Mouse (Mus musculus): Measurements from ENCODE around the gene Gm10320.

The Gm10320 gene

DNA sequence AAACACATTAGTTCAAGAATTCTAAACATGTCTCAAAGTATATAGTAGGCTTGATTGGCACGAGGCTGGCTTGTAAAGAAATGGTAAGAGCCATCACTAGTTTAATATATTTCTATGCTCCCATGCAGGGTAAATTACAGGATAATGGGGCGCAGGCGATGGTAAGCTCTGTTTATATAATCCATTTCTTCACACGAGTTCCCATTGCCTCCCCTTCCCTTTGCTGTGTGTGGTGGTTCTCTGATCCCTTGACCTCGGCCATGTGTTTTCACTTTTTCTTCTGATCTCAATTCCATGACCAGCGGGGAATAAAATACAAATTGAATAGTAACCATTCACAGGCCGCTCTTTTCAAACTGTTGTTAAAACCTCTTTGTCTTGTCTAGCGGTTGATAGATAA lies 11.8 kb upstream of the Gm10320 start:
- DNase-seq (ENCODE audit: low spot score in 2 of 2), result no peak

DNA sequence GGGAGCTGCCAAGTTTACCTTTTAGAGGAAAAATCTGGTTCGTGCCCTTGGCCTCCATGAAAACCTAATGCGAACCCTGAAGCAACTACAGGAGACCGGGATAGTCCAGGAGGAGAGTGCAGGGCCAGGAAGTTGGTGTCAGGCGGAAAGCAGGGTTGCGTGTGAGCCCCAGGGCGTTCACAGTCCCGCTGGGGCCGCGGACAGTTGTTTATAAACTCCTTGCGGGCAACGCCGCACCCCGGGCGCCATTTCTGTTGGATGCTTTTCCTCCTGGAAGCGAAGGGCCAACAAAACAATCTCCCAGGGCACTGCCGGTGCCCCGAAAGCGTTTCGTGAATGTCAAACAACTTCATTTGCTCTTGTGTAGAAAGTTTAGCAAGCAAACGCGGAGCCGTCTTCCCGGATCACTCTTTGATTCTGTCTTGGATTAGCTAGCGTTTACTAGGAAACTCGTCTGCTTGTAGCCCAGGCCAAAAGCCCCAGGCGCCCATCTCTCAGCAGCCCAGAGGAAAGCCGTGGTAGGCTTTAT lies 11.1 kb upstream of the Gm10320 start:
- no peak for DNase-seq (ENCODE audit: low spot score in 2 of 2)

DNA sequence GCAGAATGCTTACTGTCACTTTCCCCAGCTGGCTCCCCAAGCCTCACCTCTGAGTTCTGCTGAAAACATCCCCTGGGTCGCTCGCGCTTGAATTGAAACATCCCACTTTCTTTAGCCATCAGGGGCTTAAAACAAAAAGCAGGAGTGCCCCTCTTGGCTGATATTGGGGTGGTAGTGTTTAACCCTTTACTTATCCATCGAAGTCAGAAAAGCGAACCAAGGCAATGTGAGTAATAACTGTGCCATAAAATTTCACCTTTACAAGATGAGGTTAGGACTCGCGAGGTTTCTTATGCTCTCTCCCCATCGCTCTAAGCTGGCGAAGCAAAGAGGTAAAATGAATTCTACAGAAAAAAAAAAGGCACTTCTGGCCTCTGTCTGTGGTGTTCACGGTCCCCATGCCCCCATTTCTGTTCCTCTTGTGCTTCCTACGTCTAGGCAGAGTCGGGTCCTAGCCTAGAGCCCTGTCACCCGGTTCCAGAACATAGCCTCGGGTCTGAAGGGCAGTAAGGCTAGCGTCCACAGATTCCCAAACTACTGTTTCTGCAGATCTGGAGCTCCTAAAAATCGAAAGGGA lies 10.5 kb upstream of the Gm10320 start:
- no peak for DNase-seq (ENCODE audit: low spot score in 2 of 2)

DNA sequence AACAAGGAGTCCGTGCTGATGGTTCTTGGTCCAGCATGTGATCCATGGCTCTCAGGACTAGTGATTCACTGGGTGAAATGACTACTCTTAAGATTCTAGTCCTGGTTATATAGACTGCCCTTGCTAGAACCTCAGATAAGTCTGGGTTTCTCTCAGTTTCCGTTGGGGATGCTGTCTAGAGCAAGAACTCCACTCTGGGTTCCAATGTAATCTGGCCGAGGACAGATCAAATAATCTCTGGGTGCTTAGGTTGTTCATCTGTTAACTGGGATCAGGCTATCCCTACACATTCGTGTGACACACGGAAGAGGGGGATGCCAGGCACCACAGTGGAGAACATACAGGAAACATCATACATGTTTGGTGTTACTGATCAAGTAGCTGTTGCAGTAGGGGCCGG lies 9.5 kb upstream of the Gm10320 start:
- no peak for DNase-seq (ENCODE audit: low spot score in 2 of 2)

DNA sequence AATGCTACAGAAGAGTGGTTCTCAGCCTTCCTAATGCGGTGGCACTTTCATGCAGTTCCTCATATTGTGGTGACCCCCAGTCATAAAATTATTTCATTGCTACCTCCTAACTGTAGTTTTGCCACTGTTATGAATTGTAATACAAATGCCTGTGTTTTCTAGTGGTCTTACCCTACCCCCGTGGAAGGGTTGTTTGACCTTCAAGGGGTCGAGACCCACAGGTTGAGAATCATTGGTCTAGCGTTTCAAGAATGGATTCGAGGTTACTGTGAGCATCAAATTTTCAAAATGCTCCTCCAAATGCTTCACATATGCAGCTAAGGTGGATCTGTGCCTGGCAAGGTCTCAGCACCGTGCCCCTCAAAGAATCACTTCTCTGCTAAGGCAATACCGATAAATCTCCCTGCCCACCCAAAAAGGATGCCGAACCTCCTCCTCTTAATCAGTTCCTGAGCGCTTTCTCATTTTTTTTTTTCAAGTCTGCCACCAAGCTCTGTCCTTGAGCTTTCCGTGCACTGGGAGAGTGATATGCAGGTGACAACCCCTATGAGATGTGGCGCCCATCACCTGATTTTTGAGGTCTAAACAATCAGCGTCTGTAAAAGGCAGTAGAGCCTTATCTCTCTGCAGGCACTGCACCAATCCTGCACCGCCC lies 8.8 kb upstream of the Gm10320 start:
- DNase-seq (ENCODE audit: low spot score in 2 of 2), result no peak

DNA sequence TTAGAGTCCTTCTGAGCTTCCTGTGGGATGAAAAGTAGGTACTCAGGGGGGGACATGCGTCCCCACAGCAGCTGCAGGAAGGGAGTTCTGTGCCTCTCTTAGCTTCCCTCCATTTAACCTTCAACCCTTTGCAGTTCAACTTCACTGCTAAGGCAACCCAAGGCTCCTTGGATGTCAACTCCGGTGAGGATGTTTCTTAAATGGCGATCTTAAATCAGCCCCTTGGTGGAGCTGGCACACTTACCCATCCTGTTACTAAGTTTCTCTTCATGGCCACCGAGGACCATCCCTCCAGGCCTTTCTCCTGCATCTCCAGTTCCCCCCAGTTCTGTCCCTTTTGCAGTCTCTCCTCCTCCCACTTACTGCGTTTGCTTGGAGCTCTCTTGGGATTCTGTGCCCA lies 6.8 kb upstream of the Gm10320 start:
- DNase-seq (ENCODE audit: low spot score in 2 of 2), result no peak

DNA sequence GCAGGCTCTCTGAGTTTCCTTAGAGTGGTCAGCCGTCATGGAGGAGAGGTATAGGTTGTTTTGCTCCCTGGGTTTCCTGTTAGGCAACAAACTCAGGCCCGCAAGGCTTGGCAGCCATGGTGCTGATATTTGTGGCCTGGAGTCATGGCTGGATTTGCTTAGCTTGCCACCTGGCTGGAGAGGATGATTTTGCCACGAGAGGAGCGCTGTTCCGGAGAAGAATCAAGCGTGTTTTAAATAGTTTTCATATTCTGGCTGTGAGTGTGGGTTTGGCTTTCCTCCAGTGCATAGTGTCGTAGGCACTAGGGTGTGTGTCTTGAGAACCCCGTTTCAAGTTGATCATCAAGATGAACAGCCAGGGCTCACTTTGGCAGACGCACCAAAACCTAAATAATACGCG lies 6.3 kb upstream of the Gm10320 start:
- no peak for DNase-seq (ENCODE audit: low spot score in 2 of 2)

DNA sequence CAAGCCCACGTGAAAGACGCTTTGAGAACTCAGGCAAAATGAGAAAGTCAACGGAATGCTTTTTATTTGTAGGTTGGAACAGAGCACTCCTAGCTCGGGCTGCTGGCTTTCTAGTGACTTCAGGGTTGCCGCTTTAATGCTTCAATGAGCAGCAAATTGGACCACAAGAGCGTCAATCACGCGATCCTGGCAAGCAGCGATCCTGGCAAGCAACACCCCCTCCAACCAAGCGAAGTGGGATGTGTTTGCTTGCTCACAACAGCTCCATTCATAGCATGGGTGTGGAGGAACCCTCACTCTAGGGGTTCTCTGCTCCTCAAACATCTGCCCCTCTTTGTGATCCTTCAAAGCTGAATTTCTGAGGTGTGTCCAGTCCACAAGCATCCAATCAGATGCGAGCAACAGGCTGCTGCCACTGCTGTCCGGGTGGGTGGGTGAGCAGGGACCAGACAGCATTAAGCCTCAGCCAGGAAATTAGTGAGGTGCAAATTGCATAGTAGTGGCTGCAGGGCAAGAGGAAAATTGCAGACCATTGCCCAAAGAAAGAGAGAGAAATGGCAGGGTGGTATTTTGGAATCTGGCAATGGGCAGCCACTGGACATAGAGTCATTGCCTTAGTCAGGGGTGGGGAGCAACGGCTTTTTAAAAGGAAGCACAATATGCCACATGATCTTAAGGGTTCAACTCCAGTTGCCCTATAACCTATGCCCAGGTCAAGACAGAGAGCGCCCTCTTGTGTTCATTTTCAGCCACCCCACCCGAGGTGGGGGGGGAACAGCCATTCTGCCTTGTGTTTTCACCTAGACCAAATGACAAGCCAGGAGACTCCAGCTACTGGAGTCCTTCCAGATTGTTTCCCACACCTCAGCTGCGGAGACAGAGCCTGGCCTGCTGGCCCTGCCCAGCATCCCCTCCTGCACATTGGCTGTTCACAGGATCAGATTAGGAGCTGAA lies 5.4 kb upstream of the Gm10320 start:
- DNase-seq (ENCODE audit: low spot score in 2 of 2), result no peak

DNA sequence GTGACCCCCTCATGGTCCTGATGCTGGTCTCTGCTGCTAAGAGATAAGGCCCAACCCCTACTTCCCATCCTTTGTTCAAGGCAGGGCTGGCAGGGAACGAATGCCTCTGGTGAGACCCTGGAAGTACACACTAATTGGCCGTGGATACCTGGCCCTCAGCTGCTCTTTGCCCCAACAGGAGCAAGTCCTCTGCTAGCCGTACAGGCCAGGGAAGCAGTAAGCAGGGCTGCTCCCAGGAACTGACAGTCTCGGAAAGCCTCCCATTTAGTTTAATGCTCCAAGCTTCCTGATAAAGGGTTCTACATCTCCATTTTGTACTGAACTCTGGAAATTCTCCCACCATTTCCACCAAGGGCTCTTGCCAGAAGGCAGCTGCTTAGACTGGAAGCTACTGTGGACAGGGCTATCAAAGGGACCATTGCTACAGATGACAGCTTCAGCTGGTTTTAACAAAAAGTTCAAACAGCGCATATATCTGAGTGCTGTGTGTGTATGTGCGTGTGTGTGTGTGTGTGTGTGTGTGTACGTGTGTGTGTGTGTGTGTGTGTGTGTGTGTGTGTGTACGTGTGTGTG lies 2.8 kb upstream of the Gm10320 start:
- DNase-seq (ENCODE audit: low spot score in 2 of 2), result no peak

DNA sequence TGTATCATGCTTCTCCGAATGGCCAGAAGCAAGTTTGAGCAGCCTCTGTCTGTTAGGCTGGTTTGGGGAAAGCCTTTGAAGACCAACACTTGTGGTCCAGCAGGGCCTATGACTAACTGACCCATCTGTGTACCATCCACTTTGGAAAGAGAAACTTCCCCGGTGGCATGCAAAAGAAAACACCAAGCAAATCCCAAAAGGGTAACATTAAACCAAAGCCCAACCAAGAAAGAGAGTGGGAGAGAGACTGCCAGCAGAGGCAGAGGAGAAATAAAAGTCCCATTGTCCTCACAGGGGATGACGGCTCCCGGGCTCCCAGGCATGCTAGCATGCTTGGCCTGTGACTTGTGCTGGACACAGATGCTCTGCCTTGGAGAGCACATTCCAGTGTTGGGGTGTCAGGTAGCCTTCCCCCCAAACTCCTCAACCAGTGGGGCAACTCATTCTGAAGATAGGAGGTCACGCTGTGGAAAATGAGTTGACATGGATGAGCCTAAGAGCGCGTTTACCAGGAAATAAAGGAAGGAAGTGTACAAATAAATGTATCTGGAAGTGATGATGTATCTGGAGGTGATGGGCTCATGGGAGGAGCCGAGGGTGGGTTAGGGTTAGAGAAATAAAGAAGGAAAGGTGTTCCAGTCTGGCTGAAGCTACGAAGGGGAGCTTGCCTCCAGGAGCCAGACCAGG lies 911 bp upstream of the Gm10320 start:
- DNase-seq (ENCODE audit: low spot score in 2 of 2), result no peak

DNA sequence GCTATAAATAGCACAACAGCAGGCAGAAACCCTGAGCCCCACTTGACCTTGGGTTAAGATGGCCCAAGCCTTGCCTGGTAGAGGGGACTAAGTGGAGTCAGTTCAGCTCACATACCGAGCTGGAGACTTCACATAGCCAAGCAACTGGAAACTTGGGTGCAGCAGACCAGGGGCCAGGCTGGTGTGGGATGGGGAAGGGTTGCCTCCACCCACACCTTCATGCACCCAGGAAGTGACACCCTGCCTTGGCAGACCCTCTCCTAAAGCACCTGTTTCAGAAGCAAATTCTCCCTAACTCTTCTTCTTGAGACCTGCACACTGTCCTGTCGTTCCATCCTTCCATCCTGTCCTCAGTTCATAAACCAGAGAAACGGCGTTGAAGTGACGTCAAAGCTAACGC lies 5.1 kb downstream of the Gm10320 start:
- no peak for DNase-seq (ENCODE audit: low spot score in 2 of 2)

DNA sequence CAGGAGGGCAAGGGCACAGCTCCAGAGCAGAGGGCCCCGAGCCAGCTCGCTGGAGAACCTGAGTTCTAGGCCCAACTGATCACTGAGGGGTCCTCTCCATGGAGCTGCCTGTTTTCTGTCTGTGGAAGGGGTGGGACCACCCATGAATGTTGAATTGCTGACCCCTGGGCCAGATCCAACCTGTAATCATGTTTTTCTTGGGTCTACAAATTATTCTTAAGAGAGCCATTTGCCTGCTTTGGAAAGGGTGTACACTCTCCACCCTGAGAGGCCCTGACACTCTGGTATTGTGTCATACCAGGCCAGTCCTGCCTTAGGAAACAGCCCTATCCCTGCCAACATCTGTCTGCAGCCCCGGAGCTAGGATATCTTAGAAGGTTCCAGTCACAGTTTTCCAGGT lies 5.6 kb downstream of the Gm10320 start:
- no peak for DNase-seq (ENCODE audit: low spot score in 2 of 2)

DNA sequence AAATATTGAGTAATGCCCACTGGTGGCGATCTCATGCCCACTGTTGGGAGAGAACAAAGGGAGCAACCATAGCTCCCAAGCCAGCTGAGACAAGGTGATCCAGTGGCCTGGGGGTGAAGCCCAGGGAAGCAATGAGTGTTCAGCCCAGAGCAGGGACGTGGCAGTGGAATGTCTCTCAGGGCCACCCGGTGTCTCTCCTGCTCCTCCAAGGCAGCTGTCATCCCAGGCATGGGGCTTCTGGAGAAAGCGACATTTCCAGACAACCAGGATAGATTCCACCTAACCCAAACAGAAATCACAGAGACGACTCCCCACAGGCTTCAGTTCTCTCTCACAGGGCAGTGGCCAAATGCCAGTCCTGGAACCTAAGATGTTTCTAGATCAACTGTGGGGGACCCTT lies 6.4 kb downstream of the Gm10320 start:
- no peak for DNase-seq (ENCODE audit: low spot score in 2 of 2)

DNA sequence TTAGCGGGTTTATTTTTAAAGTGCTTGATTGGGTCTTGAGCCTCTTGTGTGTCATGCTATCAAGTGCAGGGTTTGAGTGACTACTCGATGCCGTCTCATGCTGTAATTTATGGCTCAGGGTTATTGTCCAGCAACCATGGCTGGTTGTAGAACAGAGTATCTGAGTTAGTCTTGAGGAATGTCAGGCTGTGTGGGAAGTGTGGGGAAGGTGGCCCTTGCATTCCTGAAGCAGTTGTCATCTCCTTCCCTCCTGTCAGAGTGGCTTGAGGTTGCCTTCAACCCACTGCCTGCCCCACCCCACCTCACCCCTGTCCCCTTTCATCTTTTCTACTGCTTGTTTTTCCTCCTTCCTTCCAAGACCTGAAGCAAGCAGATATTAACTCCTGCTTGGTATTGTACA lies 13.8 kb downstream of the Gm10320 start:
- no peak for DNase-seq (ENCODE audit: low spot score in 2 of 2)

DNA sequence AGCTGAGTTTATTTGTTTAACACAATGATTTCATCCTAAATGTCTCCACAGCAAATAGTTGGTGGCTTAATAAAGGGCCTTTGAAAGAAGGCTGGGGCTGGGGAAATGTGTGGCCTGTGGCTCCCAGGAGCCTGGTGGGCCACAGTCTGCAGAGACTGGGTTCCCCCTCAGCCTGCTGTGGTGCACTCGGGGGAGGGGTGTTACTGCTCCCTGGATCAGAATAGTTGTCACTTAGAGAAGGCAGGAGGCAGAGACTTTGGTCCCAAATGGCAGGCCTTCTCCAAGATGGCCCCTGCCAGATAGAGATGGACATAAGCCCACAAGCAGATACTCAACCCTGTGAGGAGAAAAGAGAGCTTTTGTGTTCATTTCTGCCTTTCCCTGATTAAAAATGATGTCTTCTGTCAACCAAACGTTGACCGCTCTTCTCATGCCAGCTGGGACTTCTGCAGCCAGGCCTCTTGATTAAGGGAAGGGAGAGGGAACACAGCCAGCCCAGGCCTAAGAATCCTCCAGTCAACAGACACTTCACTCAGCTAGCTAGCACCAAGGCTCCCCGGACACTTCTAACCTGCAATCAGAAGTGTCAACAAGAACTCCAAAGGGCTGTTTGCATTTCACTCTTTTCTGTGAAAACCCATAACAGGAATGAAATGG lies 14.8 kb downstream of the Gm10320 start:
- no peak for DNase-seq (ENCODE audit: low spot score in 2 of 2)

DNA sequence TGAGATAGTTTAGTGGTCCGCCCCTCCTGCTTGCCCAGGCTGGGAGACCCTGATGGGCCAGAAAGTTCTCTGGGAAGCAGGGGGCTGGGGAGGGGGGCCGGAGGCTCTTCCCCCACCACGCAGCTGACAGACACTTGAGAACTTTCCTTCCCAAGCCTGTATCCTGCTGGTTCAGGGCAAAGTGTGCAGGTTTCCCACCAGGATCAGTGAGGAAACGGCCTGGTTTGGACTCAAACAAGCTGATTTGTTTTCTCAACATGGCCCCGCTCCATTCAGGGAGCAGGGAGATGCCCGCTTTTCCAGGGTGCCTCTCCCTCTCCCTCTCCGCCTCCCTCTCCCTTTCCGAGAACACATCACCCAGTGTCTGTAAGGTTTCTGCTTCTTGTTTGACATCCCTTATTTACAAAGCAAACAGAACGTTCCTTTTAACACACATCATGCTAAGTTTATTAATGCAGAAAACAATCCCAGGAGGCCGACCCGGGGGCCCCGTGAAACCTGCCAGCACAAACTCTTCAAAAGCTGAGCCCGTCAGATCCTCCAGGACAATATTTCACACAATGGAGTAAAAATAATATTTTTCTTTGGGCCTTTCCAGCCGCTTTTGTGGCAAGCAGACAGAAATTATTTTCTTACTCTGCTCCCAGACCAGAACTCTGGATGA lies 15.5 kb downstream of the Gm10320 start:
- DNase-seq (ENCODE audit: low spot score in 2 of 2), result no peak

DNA sequence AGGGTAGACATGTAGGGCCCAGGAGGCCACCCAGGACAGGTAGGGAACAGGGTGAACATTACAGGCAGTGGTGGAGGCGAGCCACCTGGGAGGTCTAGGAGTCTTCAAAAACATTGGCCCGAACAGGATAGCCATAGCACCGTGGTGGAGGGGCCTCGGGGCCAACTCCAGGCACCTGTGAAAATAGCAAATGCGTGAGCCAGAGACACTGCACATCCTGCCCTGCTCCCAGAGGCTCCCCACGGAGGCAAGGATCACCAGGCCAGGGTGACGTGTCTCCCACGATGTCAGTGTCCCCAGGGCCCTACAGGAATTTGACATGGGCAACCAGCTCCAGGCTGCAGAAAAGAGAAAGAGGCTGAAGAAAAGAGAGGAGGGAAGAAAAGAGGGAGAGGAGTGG lies 16.1 kb downstream of the Gm10320 start:
- no peak for DNase-seq (ENCODE audit: low spot score in 2 of 2)

DNA sequence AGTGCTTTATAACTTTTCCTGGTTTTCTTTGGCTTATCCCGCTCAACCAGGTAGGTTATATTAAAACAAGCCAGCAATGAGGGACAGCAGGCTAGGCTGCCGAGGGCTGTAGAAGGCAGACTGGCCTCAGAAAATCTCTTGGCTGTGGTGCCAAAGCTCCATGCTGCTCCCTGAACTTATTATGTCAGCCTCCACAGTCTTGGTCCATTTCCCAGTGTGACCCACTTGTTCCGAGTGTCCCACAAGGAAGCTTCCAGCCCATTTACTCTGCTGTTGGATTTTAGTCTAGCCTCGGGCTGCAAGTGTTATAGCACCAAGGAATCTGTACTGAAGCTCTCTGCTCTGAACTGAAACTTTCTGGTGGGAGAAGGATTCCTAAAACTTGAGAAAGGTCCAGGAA lies 18.8 kb downstream of the Gm10320 start:
- no peak for DNase-seq (ENCODE audit: low spot score in 2 of 2)

DNA sequence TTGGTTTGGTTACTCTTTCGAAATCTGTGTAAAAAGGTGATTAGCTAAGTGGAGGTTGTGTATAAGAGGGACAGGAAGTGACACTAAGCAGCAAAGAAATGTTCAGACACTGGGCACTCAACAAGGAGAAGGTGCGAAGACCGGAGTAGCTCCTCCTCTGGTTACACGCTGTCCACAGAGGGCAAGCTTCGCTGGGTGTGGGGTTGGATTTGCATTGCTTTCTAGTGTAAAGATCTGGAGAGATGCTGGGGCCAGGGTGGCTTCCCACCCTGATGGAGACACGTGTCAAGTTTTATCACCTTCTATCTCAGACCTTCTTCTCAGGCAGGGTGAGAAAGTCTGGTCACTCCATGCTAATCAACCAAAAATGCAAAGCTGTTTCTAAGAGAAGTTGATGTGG lies 20.0 kb downstream of the Gm10320 start:
- DNase-seq (ENCODE audit: low spot score in 2 of 2), result no peak

DNA sequence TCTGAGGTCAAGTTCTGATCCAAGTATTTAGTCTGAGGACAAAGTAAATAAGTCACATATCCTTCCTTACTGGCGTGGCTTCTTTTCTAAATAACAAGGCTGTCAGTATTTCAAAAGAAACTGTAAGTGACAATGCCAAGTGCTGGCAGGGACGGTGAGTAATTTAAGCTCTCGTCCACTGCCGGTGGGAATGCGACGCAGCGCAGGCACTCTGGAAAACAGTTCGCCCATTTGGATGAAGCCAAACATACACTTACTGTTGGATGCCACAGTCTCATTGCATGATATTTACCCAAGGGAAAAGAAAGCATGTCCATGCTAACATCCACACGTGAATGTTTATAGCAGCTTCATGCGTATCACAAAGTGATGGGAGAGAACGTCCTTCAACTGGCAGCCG lies 21.5 kb downstream of the Gm10320 start:
- no peak for DNase-seq (ENCODE audit: low spot score in 2 of 2)

DNA sequence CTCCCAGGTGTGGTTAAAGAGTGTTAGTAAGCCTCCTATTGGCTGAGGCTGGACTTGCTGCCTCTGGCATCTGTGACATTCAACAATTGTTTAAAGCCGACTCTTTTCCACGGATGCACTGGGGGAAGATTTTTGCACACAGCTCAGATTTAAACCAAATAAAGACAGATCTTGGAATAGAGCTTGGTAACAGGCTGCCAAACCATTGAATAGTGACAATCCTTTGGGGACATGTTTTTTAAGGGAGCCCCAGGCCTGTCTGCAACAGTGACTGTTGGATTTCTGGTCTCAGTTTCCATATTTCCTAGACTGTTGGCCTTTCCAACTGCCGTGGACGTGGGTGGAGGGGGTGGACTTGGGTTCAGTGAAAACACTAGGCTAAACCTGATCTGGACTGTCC lies 21.9 kb downstream of the Gm10320 start:
- DNase-seq (ENCODE audit: low spot score in 2 of 2), result no peak

All from urinary bladder, postnatal 4 days (tissue).